Mouse (Mus musculus): ENCODE measurements around the gene Mark2. TPM values are rescaled to one million over a fixed set of nuclear protein-coding genes. Genes with fewer than 3 reads are reported as not detected.

Gene Mark2
- polyA plus RNA-seq, 1 experiment from 2014 or later, result 54.4 TPM

GRCm38 (mm10) chr19:7306968-7307367 lies 34.7 kb downstream of the Mark2 start:
- 71% methylated on average over 3 of the region's 3 CpGs for WGBS
- no peak overlapping the region for H3K4me3 ChIP-seq (replicated peaks)
- no peak overlapping the region for H3K27ac ChIP-seq
- peaks cover 44% of the 10 kb centered on the region for H3K4me1 ChIP-seq (replicated peaks)
- H3K4me2 ChIP-seq, result no peak overlapping the region
- no peaks in the 10 kb centered on the region for H3K36me3 ChIP-seq
- no peak overlapping the region for H3K9ac ChIP-seq (replicated peaks)
- no peaks in the 10 kb centered on the region for H3K27me3 ChIP-seq
- H3K9me3 ChIP-seq, result no peaks in the 10 kb centered on the region
- ATAC-seq (ENCODE audit: insufficient number of reproducible peaks, insufficient read depth, low FRiP score, low TSS enrichment, low read depth), result no peak

GRCm38 (mm10) chr19:7305380-7306310 lies 36.0 kb downstream of the Mark2 start:
- Histone ChIP-seq H3K27ac (no peak overlapping the region), H3K9ac (replicated peaks) (no peak overlapping the region), H3K4me1 (replicated peaks) (peaks cover 34% of the 10 kb centered on the region), H3K27me3 (no peaks in the 10 kb centered on the region), H3K36me3 (no peaks in the 10 kb centered on the region), H3K4me3 (replicated peaks) (no peak overlapping the region), H3K4me2 (no peak overlapping the region), H3K9me3 (no peaks in the 10 kb centered on the region)
- WGBS, result 82% methylated on average over 11 of the region's 11 CpGs
- ATAC-seq (ENCODE audit: insufficient number of reproducible peaks, insufficient read depth, low FRiP score, low TSS enrichment, low read depth), result no peak

- no peak overlapping the region for H3K27ac ChIP-seq
- no peak overlapping the region for H3K4me2 ChIP-seq
- peaks cover 25% of the 10 kb centered on the region for H3K4me1 ChIP-seq (replicated peaks)
- H3K27me3 ChIP-seq, result no peaks in the 10 kb centered on the region
- no peaks in the 10 kb centered on the region for H3K9me3 ChIP-seq
- H3K4me3 ChIP-seq (replicated peaks), result no peak overlapping the region
- 79% methylated on average over 2 of the region's 2 CpGs for WGBS
- no peak for ATAC-seq (ENCODE audit: insufficient number of reproducible peaks, insufficient read depth, low FRiP score, low TSS enrichment, low read depth)
- peaks cover 4% of the 10 kb centered on the region; the same call in 1 of the 2 replicates for H3K36me3 ChIP-seq
- H3K9ac ChIP-seq (replicated peaks), result no peak overlapping the region
These were observed 36.9 kb downstream of the Mark2 start for GRCm38 (mm10) chr19:7304801-7305200.

GRCm38 (mm10) chr19:7303796-7304195 lies 37.9 kb downstream of the Mark2 start:
- H3K4me3 ChIP-seq (replicated peaks), result no peak overlapping the region
- 78% methylated on average over 6 of the region's 6 CpGs for WGBS

GRCm38 (mm10) chr19:7302493-7302797 lies 39.2 kb downstream of the Mark2 start:
- H3K27me3 ChIP-seq, result no peaks in the 10 kb centered on the region
- WGBS, result 81% methylated on average over 1 of the region's 1 CpGs
- peaks cover 14% of the 10 kb centered on the region; the same call in 1 of the 2 replicates for H3K36me3 ChIP-seq
- H3K4me1 ChIP-seq (replicated peaks), result 0 out of 2 replicates have a peak, but pooled peaks cover 7% of the 10 kb centered on the region
- H3K4me3 ChIP-seq (replicated peaks), result no peak overlapping the region
- H3K9me3 ChIP-seq, result no peaks in the 10 kb centered on the region
- no peak for ATAC-seq (ENCODE audit: insufficient number of reproducible peaks, insufficient read depth, low FRiP score, low TSS enrichment, low read depth)
- H3K4me2 ChIP-seq, result no peak overlapping the region
- no peak overlapping the region for H3K9ac ChIP-seq (replicated peaks)
- no peak overlapping the region for H3K27ac ChIP-seq

More at GRCm38 (mm10) chr19:7303796-7304195, 37.9 kb downstream of the Mark2 start:
- H3K27ac ChIP-seq, result 0 out of 2 replicates have a peak overlapping the region, but pooled peaks have one; percentile 25
- no peaks in the 10 kb centered on the region for H3K9me3 ChIP-seq
- H3K4me2 ChIP-seq, result no peak overlapping the region
- H3K9ac ChIP-seq (replicated peaks), result no peak overlapping the region
- peaks cover 9% of the 10 kb centered on the region; the same call in 1 of the 2 replicates for H3K36me3 ChIP-seq
- peaks cover 20% of the 10 kb centered on the region; the same call in 1 of the 2 replicates for H3K4me1 ChIP-seq (replicated peaks)
- no peaks in the 10 kb centered on the region for H3K27me3 ChIP-seq
- no peak for ATAC-seq (ENCODE audit: insufficient number of reproducible peaks, insufficient read depth, low FRiP score, low TSS enrichment, low read depth)

GRCm38 (mm10) chr19:7301647-7302492 lies 39.8 kb downstream of the Mark2 start:
- Histone ChIP-seq H3K9me3 (no peaks in the 10 kb centered on the region), H3K36me3 (peaks cover 14% of the 10 kb centered on the region; the same call in 1 of the 2 replicates), H3K9ac (replicated peaks) (no peak overlapping the region), H3K4me3 (replicated peaks) (no peak overlapping the region), H3K27ac (no peak overlapping the region), H3K4me1 (replicated peaks) (0 out of 2 replicates have a peak, but pooled peaks cover 1% of the 10 kb centered on the region), H3K4me2 (no peak overlapping the region), H3K27me3 (no peaks in the 10 kb centered on the region)
- no peak for ATAC-seq (ENCODE audit: insufficient number of reproducible peaks, insufficient read depth, low FRiP score, low TSS enrichment, low read depth)
- 87% methylated on average over 7 of the region's 7 CpGs for WGBS

GRCm38 (mm10) chr19:7300078-7300477 lies 41.6 kb downstream of the Mark2 start:
- 79% methylated on average over 1 of the region's 1 CpGs for WGBS
- Histone ChIP-seq H3K4me2 (no peak overlapping the region), H3K4me3 (replicated peaks) (no peak overlapping the region), H3K9me3 (no peaks in the 10 kb centered on the region), H3K27ac (no peak overlapping the region), H3K9ac (replicated peaks) (no peak overlapping the region), H3K27me3 (no peaks in the 10 kb centered on the region), H3K4me1 (replicated peaks) (peaks cover 13% of the 10 kb centered on the region), H3K36me3 (peaks cover 19% of the 10 kb centered on the region; the same call in 1 of the 2 replicates)
- ATAC-seq (ENCODE audit: insufficient number of reproducible peaks, insufficient read depth, low FRiP score, low TSS enrichment, low read depth), result no peak

GRCm38 (mm10) chr19:7299052-7299451 lies 42.6 kb downstream of the Mark2 start:
- no peak overlapping the region for H3K27ac ChIP-seq
- no peak overlapping the region for H3K4me3 ChIP-seq (replicated peaks)
- H3K9ac ChIP-seq (replicated peaks), result no peak overlapping the region
- H3K4me1 ChIP-seq (replicated peaks), result peaks cover 23% of the 10 kb centered on the region
- no peaks in the 10 kb centered on the region for H3K9me3 ChIP-seq
- ATAC-seq (ENCODE audit: insufficient number of reproducible peaks, insufficient read depth, low FRiP score, low TSS enrichment, low read depth), result no peak
- no peak overlapping the region for H3K4me2 ChIP-seq
- peaks cover 19% of the 10 kb centered on the region; the same call in 1 of the 2 replicates for H3K36me3 ChIP-seq
- no peaks in the 10 kb centered on the region for H3K27me3 ChIP-seq

- Histone ChIP-seq H3K36me3 (peaks cover 19% of the 10 kb centered on the region; the same call in 1 of the 2 replicates), H3K4me2 (no peak overlapping the region), H3K4me1 (replicated peaks) (peaks cover 40% of the 10 kb centered on the region), H3K9ac (replicated peaks) (no peak overlapping the region), H3K27ac (no peak overlapping the region), H3K9me3 (no peaks in the 10 kb centered on the region), H3K27me3 (no peaks in the 10 kb centered on the region), H3K4me3 (replicated peaks) (no peak overlapping the region)
- 86% methylated on average over 4 of the region's 4 CpGs for WGBS
- ATAC-seq (ENCODE audit: insufficient number of reproducible peaks, insufficient read depth, low FRiP score, low TSS enrichment, low read depth), result no peak
These were observed 45.7 kb downstream of the Mark2 start for GRCm38 (mm10) chr19:7295959-7296358.

- no peak overlapping the region; the same call in 1 of the 2 replicates for H3K9ac ChIP-seq (replicated peaks)
- H3K4me2 ChIP-seq, result peak overlapping the region; percentile 13; the same call in 1 of the 2 replicates
- no peak overlapping the region for H3K4me3 ChIP-seq (replicated peaks)
These were observed 46.5 kb downstream of the Mark2 start for GRCm38 (mm10) chr19:7295071-7295658.

More at GRCm38 (mm10) chr19:7295071-7295658, 46.5 kb downstream of the Mark2 start:
- Histone ChIP-seq H3K27me3 (no peaks in the 10 kb centered on the region), H3K36me3 (peaks cover 25% of the 10 kb centered on the region), H3K9me3 (no peaks in the 10 kb centered on the region), H3K27ac (peak overlapping the region; percentile 47; the same call in 1 of the 2 replicates), H3K4me1 (replicated peaks) (peaks cover 40% of the 10 kb centered on the region)
- 54% methylated on average over 15 of the region's 15 CpGs for WGBS
- ATAC-seq (ENCODE audit: insufficient number of reproducible peaks, insufficient read depth, low FRiP score, low TSS enrichment, low read depth), result no peak

Data from limb, embryonic 12.5 days (tissue).